Mouse (Mus musculus) heart, adult 2 months (tissue): ENCODE results near the gene Ppp2r5b.

Source experiments
- CTCF ChIP-seq: fragments of 200-600 bp; IDR thresholded peaks from 2 replicates; pipeline ENCODE4 v1.8.1; 2022; ENCODE audit warnings: antibody characterized with exemption, mild to moderate bottlenecking, moderate library complexity
- EP300 ChIP-seq: fragments of 200-500 bp; IDR thresholded peaks from 2 replicates; pipeline ENCODE4 v1.6.1; 2011; ENCODE audit warnings: low read depth, low read length, control low read depth; ENCODE audit not compliant: insufficient read depth
- POLR2A ChIP-seq: fragments of 200-500 bp; IDR thresholded peaks from 2 replicates; pipeline ENCODE4 v1.6.1; 2011; ENCODE audit warnings: mild to moderate bottlenecking, low read depth, low read length, control low read depth; ENCODE audit not compliant: insufficient read depth

- TF ChIP-seq CTCF (no peak), EP300 (no peak), POLR2A (no peak)
These were observed 1.2 kb downstream of the Ppp2r5b start for GRCm38 (mm10) chr19:6234337-6235083.
